Mouse (Mus musculus): ENCODE measurements at regions not wholly inside any gene's neighbourhood (a gene's known extent, or its start where the extent isn't known, plus 50 kb on each side); places are given as distances from the start of the nearest gene placed in this dataset.

DNA sequence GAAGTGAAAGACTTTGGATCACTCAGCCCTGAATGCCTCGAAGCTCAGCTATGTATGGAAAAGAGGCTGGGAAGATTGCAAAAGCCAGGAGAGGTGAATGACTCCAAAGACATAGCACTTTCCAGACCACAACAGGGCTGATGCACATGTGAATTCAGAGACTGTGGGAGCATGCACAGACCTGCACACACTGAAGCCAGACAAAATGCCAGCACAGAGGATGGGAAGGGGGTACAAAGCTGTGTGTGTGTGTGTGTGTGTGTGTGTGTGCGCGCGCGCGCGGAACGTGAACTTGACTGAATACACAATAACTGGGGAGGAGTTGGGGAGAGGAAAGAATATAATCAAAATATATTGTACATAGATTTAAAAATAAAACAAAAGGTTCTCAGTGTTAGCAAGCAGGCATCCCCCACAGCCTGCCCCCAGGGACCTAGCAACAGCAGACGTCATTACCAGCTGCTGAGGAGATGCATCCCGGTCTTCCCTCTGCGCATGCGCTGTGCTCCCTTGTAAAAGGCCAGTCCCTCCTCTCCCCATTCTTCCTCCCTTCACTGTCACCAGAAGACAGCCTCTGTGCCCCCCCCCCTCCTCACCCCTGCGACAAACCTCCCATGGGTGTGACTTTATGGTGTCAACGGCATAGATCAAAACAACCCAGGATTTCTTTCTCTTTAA, 89.5 kb upstream of the Mrps22 start:
- in situ Hi-C loops (cut with MboI, MseI): loop anchor here (5.0 kb wide), 1 partner anchor 49 kb away; no protein-coding TSS in a partner anchor

DNA sequence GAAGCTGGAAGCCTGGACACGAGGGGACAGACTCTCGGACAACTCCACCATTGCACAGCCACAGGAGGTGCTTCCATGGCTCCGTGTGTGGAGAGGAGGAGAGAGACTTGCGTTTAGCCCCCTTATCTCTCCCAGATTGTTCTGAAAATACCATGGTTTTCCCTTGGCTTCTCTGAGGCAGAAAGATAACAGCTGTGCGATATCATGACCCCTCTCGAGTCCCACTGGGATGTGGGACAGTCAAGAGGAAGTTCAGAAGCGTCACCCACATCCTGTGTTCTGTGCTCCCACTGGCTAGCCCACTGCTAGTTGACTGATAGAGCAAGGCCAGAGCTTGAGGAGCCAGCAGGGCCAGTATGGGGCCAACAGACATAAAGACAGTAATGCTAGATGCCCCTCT, 84.1 kb upstream of the Mrps22 start:
- in situ Hi-C loops (cut with MboI, MseI): no loop called here

DNA sequence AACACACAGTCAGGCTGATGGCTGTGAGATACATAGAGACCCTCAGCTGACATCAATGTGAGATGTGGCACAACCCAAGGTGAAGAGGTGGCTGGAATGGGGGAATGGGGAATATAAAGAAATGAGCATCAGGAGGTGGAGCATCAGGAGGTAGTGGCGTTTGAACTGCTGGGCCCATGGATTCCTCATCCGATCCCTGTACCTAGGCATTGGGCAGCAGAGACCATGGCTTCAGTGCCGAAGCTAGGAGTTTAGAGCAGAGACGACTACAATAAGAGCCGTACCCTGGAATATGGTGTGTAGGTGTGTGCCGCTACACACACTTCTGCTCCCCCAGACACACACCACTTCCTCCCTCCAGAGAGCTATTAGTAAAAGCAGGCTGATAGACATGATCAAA, 82.9 kb upstream of the Mrps22 start:
- in situ Hi-C loops (cut with MboI, MseI): no loop called here

DNA sequence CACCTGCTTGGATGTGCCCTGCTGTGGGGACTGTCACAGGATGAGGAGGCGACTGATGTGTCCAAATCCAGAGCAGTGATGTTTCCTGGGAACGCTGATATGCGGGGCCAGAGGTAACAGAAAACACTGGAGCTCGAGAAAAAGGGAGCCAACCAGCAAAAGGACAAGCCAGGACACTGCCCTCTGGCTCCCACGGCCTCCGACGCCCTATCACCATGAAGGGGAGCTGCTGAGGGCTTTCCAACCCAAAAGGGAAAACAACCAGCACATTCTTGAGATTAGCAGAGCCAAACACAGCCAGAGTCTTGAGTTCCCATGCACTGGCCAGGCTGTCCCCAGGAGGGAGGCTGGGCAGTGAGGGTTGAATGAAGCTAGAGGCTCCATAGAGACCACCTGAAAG, 74.2 kb upstream of the Mrps22 start:
- in situ Hi-C loops (cut with MboI, MseI): no loop called here

DNA sequence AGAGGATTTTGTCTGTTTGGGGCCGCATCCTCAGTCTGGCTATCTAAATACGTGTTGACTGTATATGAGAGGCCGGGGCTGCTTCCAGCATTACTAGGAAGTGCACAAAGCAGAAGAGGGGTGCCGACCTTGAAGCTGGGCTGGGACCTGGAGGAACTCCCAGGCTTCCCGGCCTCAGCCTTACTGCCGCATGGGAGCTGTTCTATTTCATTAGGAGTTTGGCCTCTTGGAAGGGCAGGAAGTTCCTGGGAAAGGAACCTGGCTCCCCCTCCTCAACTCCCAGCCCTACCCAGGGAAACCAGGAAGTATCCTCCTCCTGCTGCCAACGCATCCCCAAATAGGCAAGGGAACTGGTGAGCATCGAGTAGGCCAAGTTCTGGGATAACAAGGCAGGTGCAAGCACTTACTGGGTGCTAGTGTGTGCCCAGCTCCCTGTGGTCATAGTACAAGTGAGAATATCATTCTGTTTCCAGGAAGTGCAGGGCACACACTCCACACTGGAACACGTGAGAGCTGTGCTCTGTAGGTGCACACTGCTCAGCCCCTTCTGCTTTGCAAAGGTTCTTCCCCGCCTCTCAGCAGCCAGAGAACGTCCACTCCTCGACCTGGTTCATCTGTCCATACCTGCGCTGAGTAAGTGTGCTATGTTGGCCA, 72.1 kb upstream of the Mrps22 start:
- in situ Hi-C loops (cut with MboI, MseI): no loop called here

DNA sequence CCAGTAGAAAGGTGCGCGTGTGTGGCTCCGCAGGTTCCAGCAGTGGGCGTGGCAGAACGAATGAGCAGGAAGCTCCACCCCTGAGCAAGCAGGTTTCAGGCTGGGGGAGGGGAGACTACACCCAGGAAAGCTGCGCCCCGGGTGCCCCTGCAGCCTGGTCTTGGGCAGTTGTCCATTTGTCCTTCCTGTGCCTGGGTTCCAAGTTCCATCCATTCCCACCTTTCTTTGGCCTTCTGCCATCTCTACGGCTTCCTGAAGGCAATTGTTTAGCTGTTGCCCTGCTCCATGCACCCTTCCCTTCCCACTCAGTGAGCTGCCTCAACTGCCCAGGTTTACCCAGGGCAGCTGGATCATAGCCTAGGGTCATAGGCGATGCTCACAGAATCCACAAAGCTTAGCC, 70.9 kb upstream of the Mrps22 start:
- in situ Hi-C loops (cut with MboI, MseI): no loop called here

DNA sequence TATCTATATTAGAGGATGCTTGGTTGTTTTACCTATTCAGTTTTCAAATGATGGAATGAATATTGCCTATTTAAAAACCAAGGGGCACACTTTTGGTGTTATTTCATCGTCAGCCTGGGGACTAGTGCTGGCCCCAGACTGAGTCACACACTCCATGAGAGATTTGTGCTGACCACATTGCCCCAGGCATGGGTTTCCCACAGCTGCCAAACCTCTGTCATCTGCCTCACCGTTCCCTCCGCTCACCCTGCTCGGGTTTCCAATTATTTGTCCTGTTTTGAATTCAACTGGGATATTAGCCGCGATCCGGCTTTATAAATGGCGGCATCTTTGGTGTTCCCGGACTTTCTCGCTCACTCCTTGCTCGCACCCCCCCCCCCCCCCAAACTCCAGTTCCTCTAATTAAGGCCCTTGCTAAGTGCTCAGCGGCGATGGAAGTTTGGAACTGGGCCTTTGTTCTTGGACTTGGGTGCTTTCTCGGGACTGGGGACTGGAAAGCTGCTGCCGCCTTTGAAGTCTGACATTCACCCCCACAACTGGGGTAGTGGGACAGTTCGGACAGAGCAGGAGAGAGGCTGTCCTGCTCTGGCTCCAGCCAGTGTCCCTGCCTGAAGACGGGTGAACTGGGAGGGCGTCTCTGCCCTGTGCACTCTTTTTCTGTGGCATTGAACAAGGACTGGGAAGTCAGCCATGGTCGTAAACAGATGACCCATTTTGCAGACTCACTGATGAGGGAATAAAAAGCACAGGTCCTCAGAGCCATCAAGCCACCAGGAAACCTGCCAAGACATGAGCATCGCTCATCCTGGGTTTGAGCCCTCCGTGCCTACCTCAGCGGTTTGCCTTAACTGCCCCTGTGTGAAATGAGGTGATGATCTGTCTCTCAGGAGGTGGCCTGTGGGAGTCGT, 67.2 kb upstream of the Mrps22 start:
- in situ Hi-C loops (cut with MboI, MseI): no loop called here

DNA sequence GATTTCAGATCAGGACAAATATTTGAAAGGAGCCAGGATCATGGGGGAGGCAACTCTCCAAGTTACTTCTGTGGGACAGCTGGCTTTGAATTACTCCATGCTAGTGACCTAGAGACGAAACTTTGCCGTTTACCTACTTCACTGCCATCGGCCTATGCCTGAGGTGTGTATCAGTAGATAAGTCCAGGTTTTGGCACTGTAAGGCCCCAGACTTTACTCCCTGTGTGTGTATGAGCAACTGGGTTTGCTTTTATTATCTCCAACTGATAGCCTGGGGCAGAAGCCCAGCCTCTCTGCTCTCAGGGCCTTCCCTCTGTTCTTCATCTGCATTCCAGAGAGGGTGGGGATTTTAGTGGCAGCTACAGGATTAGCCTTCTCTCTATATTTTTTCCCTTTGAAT, 65.6 kb upstream of the Mrps22 start:
- in situ Hi-C loops (cut with MboI, MseI): no loop called here

DNA sequence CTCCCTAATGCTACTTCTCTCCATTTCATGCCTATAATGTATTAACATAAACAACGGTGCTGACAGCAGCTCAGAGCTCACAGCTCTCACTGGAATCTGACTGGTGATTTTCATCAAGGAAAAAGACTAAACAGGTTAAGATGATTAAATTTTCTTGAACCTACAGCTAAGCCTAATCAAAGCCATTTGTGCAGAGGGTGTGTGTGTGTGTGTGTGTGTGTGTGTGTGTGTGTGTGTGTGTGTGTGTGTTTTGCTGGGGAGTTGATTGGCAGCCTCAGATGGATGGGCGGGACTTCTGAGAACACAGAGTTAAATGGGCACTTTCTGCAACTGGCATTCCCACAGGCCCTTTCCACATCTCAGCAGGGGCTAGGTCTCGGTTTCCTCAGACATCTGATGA, 61.6 kb upstream of the Mrps22 start:
- in situ Hi-C loops (cut with MboI, MseI): no loop called here

DNA sequence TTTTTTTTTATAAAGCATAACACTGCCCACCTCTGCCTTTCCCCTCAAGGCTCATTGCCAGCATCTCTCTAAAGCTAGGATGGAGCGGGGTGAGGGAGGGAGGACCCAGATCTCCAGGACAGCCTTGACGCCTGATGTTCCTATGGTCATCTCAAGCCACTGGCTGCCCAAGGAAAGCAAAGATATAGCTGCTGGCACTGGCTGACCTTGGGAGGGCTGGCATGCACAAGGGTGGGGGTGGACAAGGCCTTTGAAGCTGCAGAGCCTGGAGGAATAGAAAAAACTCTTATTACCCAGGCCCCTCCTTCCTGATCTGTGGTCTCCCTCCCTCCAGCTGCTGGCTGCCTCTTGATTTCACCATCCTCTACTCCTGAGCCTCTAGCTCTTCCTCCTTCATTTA, 50.2 kb upstream of the Mrps22 start:
- in situ Hi-C loops (cut with MboI, MseI): no loop called here
